Mouse (Mus musculus) CH12.LX (cell line): ENCODE data around the gene Arrdc2.

Experiments
- CTCF ChIP-seq, 2 experiments: IDR thresholded peaks in 1 of 2; conservative IDR thresholded peaks in 1 of 2; 2 replicates each; pipeline ENCODE4 v1.5.1; 2011 to 2012; ENCODE audit warnings: low read depth in 2 of 2, low read length in 2 of 2, improper control_type of control experiment in 1 of 2, inconsistent platforms in 1 of 2, mild to moderate bottlenecking in 1 of 2, moderate library complexity in 1 of 2
- E2F4 ChIP-seq: IDR thresholded peaks from 2 replicates; pipeline ENCODE4 v1.6.1; 2011; ENCODE audit warnings: low read depth, low read length, improper control_type of control experiment; ENCODE audit not compliant: insufficient replicate concordance
- IRF4 ChIP-seq: IDR thresholded peaks from 2 replicates; pipeline ENCODE4 v1.6.1; 2014; ENCODE audit warnings: low read depth, mild to moderate bottlenecking, inconsistent platforms, low read length, improper control_type of control experiment
- MAFK ChIP-seq: IDR thresholded peaks from 2 replicates; pipeline ENCODE4 v1.6.1; 2011; ENCODE audit warnings: low read length, improper control_type of control experiment; ENCODE audit not compliant: insufficient replicate concordance
- MYC ChIP-seq: IDR thresholded peaks from 2 replicates; pipeline ENCODE4 v1.6.1; 2011; ENCODE audit warnings: low read depth, mild to moderate bottlenecking, improper control_type of control experiment, low read length
- POLR2A ChIP-seq: IDR thresholded peaks from 2 replicates; pipeline ENCODE4 v1.6.1; 2011; ENCODE audit warnings: low read depth, mild to moderate bottlenecking, improper control_type of control experiment, low read length
- POLR2AphosphoS2 ChIP-seq: IDR thresholded peaks from 2 replicates; pipeline ENCODE4 v1.6.1; 2011; ENCODE audit warnings: low read depth, low read length, improper control_type of control experiment
- TCF12 ChIP-seq: IDR thresholded peaks from 2 replicates; pipeline ENCODE4 v1.6.1; 2014; ENCODE audit warnings: low read depth, mild to moderate bottlenecking, inconsistent platforms, low read length, improper control_type of control experiment
- ZC3H11A ChIP-seq: IDR thresholded peaks from 2 replicates; pipeline ENCODE4 v1.6.1; 2012; ENCODE audit warnings: low read depth, mild to moderate bottlenecking, inconsistent platforms, low read length, improper control_type of control experiment
- ZMIZ1 ChIP-seq: IDR thresholded peaks from 2 replicates; pipeline ENCODE4 v1.6.1; 2012; ENCODE audit warnings: low read depth, mild to moderate bottlenecking, inconsistent platforms, low read length, improper control_type of control experiment

GRCm38 (mm10) chr8:70869601-70870041 lies 30.1 kb upstream of the Arrdc2 start:
- no peak for TF ChIP-seq POLR2A
- peak; percentile 73 to 96 for TF ChIP-seq CTCF (conservative IDR thresholded peaks at IDR 0.05 in 1 of 2, IDR thresholded peaks at IDR 0.05 in 1 of 2; ENCODE audit: low read depth in 2 of 2, low read length in 2 of 2)
- no peak for TF ChIP-seq E2F4
- TF ChIP-seq TCF12, result no peak; the same call in 1 of the 2 replicates
- TF ChIP-seq IRF4, result no peak
- peak; percentile 48; the same call in 1 of the 2 replicates for TF ChIP-seq ZC3H11A
- TF ChIP-seq POLR2AphosphoS2, result no peak
- no peak for TF ChIP-seq MAFK
- no peak for TF ChIP-seq MYC
- TF ChIP-seq ZMIZ1, result no peak
